Mouse (Mus musculus): Measurements from ENCODE around the gene 1700020L24Rik.

DNA sequence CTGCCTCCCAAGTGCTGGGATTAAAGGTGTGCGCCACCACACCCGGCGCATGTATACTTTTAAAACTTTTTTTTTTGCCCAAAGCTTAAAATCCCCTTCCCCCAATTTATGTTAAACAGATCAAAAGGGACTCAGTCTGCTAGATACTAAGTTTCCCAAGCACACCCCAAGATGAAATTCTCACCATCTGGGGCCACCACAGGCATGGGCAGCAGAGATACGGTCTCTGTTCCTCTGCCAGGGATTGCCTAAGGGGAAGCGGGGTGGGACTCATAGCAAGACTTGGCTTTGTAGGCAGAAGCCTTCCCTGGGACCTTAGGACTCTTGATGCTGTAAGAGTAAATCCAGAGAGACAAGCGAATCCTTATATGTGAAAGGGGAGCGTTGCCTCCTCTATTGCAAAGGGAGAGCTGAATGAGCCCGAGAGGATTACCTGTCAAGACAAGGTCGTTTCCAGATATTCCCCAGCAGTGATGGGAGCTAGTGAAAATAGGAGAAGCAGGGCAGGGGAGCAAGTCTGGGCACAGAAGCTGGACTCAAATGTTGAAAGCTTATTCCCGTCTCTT is 24.1 kb downstream of the 1700020L24Rik start:
- TF ChIP-seq NRF1 (IDR thresholded peaks at IDR 0.05; ENCODE audit: insufficient read depth, low read depth, low read length, poor library complexity, severe bottlenecking), result no peak
- TF ChIP-seq CTCF (IDR thresholded peaks at IDR 0.05 in 2 of 3, conservative IDR thresholded peaks at IDR 0.05 in 1 of 3; ENCODE audit: control insufficient read depth in 1 of 3, insufficient read depth in 1 of 3, low read depth in 2 of 3, low read length in 3 of 3, poor library complexity in 1 of 3, severe bottlenecking in 1 of 3), result no peak
- TF ChIP-seq TAL1 (IDR thresholded peaks at IDR 0.05; ENCODE audit: low read length), result peak; percentile 39; the same call in 1 of the 2 replicates
